Mouse (Mus musculus): ENCODE data around the gene Krt17. TPM values are rescaled to one million over a fixed set of nuclear protein-coding genes. Genes with fewer than 3 reads are reported as not detected.
A peak's percentile ranks its signal among the peaks of the same experiment; 100 is the strongest.
"Not testable (repeated sequence)": the region's sequence is repeated elsewhere in the genome, so short reads cannot be mapped to it uniquely, and the experiment has no call there.

The Krt17 gene
- 3.1 and 3.2 TPM in 2 replicates for polyA plus RNA-seq (2016; fragmentation: Nextera tagmentation; extraction: Ambion mirVana)

DNA sequence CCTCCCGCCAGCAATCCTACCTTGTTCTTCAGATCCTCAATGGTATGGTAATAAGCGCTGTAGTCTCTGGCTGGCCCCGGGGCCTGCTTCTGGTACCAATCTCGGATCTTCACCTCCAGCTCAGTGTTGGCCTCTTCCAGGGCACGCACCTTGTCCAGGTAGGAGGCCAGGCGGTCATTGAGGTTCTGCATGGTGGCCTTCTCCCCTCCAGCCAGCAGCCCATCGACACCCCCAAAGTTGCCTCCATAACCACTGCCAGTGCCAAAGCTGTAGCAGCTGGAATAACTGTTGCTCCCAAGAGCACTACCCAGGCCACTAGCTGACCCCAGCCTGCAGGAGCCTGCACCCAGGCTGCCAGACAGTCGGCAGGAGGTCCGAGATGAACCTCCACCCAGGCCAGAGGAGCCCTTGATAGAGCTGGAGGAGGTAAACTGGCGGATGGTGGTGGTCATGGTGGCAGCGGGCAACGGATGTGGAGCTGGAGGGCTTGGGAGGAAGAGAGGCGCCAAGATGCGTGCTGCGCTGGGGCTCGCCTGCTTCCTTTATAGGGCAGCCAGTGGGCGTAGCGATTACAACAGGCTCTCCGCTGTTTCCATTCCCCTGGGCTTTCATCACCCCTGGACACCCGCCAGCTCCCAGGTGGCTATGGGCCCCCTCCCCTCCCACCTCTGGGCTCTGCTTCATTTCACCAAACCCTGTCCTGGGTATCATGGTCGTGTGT is at the start of gene Krt17:
Gene Krt17, minus strand, starts transcription at position 516 of the 721 bp plus-strand sequence.
- no peak for ATAC-seq (ENCODE audit: low FRiP score)
- 86% methylated on average over 21 of the region's 21 CpGs for WGBS
- Histone ChIP-seq H3K4me1 (no peaks in the 10 kb centered on the region), H3K27me3 (no peaks in the 10 kb centered on the region), H3K4me2 (replicated peaks) (no peak within 1 kb of the TSS), H3K4me3 (no peak within 1 kb of the TSS), H3K9me3 (replicated peaks) (no peaks in the 10 kb centered on the region), H3K27ac (no peak within 1 kb of the TSS), H3K9ac (no peak within 1 kb of the TSS), H3K36me3 (no peaks in the 10 kb centered on the region)

DNA sequence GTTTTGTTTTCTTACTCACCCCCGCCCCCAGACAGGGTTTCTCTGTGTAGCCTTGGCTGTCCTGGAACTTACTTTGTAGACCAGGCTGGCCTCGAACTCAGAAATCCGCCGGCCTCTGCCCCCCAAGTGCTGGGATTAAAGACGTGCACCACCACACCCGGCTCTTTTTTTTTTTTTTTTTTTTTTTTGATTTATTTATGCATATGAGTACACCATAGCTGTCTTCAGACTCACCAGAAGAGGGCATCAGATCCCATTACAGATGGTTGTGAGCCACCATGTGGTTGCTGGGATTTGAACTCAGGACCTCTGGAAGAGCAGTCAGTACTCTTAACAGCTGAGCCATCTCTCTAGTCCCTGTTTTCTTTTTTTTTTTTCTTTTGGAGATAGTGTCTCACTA is 47.8 kb upstream of the Krt17 start:
- not testable (repeated sequence) for H3K36me3 ChIP-seq; H3K4me1 ChIP-seq; H3K4me3 ChIP-seq; H3K27me3 ChIP-seq; H3K9me3 ChIP-seq (replicated peaks); ATAC-seq (ENCODE audit: low FRiP score); H3K27ac ChIP-seq; H3K9ac ChIP-seq; H3K4me2 ChIP-seq (replicated peaks)
- 95% methylated on average over 5 of the region's 6 CpGs for WGBS

DNA sequence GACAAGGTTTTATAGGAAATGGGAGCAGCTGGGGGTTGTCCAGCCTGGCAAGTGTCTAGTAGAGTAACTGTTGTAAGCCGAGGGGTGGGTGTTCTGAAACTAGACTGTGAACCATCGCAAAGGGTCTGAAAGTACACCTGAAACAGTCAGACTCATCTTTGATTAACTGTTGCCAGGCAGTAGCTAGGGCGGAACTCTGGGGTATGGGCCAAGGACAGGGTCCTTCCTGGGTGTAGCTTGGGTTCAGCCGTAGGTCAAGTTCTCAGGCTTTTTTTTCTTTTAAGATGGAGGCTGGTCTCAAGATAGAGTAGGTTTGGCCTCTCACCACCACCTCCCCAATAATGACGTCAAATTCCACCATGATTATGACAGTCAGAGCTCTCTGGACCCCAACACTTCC is 47.1 kb upstream of the Krt17 start:
- H3K4me2 ChIP-seq (replicated peaks) = no peak overlapping the region
- ATAC-seq (ENCODE audit: low FRiP score) = no peak
- no peaks in the 10 kb centered on the region for H3K9me3 ChIP-seq (replicated peaks)
- H3K4me3 ChIP-seq = no peak overlapping the region
- WGBS = 92% methylated on average over 5 of the region's 5 CpGs
- no peak overlapping the region for H3K9ac ChIP-seq
- no peaks in the 10 kb centered on the region for H3K36me3 ChIP-seq
- H3K27ac ChIP-seq = no peak overlapping the region
- H3K27me3 ChIP-seq = no peaks in the 10 kb centered on the region
- H3K4me1 ChIP-seq = peaks cover 9% of the 10 kb centered on the region

DNA sequence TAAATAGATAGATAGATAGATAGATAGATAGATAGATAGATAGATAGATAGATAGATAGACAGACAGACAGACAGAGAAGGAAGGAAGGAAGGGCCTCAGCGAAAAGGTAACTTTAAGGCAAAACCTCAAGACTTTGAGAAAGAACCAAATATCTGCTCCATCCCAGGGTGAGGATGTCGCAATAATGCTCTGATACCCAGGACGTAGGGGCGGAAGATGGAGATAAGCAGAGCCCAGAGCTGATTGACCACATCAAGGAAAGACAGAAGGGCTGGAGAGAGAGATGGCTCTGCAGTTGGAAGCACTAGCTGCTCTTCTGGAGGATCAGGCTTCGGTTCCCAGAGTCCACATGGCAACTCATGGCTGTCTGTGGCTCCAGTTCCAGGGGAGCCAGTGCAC is 40.5 kb upstream of the Krt17 start:
- H3K36me3 ChIP-seq = no peaks in the 10 kb centered on the region
- no peak overlapping the region for H3K4me3 ChIP-seq
- H3K27me3 ChIP-seq = no peaks in the 10 kb centered on the region
- no peak overlapping the region for H3K27ac ChIP-seq
- 94% methylated on average over 5 of the region's 5 CpGs for WGBS
- peaks cover 4% of the 10 kb centered on the region; the same call in 1 of the 2 replicates for H3K4me1 ChIP-seq
- H3K9me3 ChIP-seq (replicated peaks) = no peaks in the 10 kb centered on the region
- no peak overlapping the region for H3K9ac ChIP-seq
- no peak for ATAC-seq (ENCODE audit: low FRiP score)
- H3K4me2 ChIP-seq (replicated peaks) = no peak overlapping the region

DNA sequence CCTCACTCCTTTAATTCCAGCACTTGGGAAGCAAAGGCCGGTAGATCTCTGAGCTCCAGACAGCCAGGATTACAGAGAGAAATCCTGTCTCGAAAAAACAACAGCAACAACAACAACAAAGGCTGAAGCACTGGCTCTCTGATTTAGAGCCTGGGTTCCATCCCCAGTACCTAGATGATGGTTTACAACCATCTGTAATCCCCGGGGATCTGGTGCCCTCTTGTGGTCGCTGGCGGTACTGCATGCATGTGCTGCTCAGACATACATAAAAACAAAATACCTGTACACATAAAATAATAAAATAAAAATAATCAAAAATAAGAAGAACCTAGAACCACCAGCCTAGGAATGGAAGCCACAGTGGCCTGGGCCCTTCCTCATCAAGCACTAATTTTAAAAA is 39.5 kb upstream of the Krt17 start:
- no peak overlapping the region for H3K9ac ChIP-seq
- 13% methylated on average over 5 of the region's 5 CpGs for WGBS
- no peak for ATAC-seq (ENCODE audit: low FRiP score)
- H3K4me3 ChIP-seq = no peak overlapping the region
- H3K4me2 ChIP-seq (replicated peaks) = no peak overlapping the region
- H3K27me3 ChIP-seq = no peaks in the 10 kb centered on the region
- peaks cover 4% of the 10 kb centered on the region; the same call in 1 of the 2 replicates for H3K4me1 ChIP-seq
- H3K36me3 ChIP-seq = no peaks in the 10 kb centered on the region
- no peak overlapping the region for H3K27ac ChIP-seq
- H3K9me3 ChIP-seq (replicated peaks) = no peaks in the 10 kb centered on the region

DNA sequence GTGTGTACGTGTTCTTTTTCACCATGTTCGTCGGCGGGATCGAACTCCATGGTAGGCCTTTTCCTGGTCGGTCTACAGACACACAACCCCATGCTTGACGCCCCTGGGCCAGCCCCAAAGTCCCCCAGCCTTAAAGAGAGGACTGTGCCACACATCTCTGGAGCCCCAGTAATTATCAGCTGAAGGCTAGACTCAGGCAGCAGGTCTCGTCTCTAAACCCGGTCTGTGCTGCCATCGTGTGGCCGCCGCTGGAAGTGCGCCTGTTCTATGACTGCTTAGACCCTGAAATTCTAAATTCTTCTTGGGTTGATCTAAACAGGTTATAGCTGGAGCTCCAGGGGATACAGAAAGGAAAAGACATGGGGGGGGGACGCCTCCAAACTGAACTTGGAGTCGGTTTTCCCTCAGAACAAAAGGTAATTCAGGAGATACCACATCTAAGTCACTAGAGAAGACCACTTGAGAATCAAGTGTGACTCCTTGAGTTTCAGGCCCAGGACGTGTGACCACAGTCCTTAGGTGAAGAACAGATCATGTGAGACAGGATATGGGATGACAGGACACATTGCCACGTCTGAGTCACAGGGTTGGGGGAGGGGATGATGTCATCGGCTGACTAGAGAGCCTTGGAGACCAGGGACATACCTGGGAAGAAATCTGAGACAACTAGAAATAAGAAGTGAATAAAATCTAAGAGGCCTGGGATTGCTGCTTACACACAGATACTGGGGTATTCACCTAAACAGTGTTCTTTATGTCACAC is 37.6 kb upstream of the Krt17 start:
- ATAC-seq (ENCODE audit: low FRiP score) = peak; percentile 53; the same call in 1 of the 2 replicates
- H3K4me1 ChIP-seq = peaks cover 4% of the 10 kb centered on the region; the same call in 1 of the 2 replicates
- H3K27me3 ChIP-seq = no peaks in the 10 kb centered on the region
- H3K4me3 ChIP-seq = peak overlapping the region; percentile 10; the same call in 1 of the 2 replicates
- no peak overlapping the region for H3K9ac ChIP-seq
- H3K36me3 ChIP-seq = no peaks in the 10 kb centered on the region
- H3K27ac ChIP-seq = no peak overlapping the region
- H3K4me2 ChIP-seq (replicated peaks) = peak overlapping the region; percentile 37
- no peaks in the 10 kb centered on the region for H3K9me3 ChIP-seq (replicated peaks)
- 23% methylated on average over 18 of the region's 18 CpGs for WGBS

DNA sequence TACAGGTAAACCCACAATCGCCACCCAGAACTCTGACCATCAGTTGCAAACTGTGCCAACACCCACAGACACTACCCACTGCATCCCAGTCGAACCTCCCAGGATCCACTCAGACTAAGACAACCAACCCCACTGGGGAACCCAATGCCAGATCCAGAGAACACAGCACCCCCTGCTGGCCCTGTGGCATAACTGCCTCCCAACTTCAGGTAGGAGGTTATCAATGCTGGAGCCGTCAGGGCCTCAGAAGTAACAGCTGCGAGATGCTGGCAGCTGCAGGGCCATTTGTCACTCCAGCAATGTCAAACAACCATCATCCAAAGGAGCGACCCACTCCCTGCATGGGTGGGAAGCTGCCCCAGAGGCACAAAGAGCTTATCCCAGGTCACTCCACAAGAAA is 37.0 kb upstream of the Krt17 start:
- H3K27me3 ChIP-seq = no peaks in the 10 kb centered on the region
- H3K36me3 ChIP-seq = no peaks in the 10 kb centered on the region
- ATAC-seq (ENCODE audit: low FRiP score) = no peak; the same call in 1 of the 2 replicates
- no peak overlapping the region for H3K27ac ChIP-seq
- WGBS = 36% methylated on average over 5 of the region's 5 CpGs
- H3K4me1 ChIP-seq = peaks cover 7% of the 10 kb centered on the region; the same call in 1 of the 2 replicates
- H3K9ac ChIP-seq = no peak overlapping the region
- H3K4me3 ChIP-seq = peak overlapping the region; percentile 10; the same call in 1 of the 2 replicates
- H3K4me2 ChIP-seq (replicated peaks) = peak overlapping the region; percentile 37
- no peaks in the 10 kb centered on the region for H3K9me3 ChIP-seq (replicated peaks)

DNA sequence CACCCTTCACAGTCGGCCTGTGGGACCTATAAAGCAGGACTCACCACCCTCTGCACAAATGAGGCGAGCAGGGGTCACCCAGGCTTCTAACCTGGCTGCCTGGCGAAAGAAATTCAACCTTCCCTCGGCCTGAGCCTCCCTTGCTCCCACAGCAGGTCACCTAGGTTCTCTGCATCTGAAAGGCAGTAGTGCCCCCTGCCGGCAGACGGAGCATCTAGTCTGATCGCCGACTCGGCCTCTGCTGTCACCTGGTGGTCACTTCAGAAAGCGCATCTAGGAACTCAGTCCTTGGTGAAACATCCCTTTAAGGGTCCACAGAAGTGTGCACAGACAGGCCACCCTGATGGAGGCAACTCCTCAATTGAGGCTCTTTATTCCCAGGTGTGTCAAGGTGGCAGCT is 34.5 kb upstream of the Krt17 start:
- H3K27ac ChIP-seq = no peak overlapping the region
- peak; percentile 30; the same call in 1 of the 2 replicates for ATAC-seq (ENCODE audit: low FRiP score)
- no peak overlapping the region; the same call in 1 of the 2 replicates for H3K9ac ChIP-seq
- no peaks in the 10 kb centered on the region for H3K36me3 ChIP-seq
- no peaks in the 10 kb centered on the region for H3K27me3 ChIP-seq
- H3K9me3 ChIP-seq (replicated peaks) = no peaks in the 10 kb centered on the region
- H3K4me1 ChIP-seq = peaks cover 7% of the 10 kb centered on the region; the same call in 1 of the 2 replicates
- H3K4me3 ChIP-seq = no peak overlapping the region
- 6% methylated on average over 10 of the region's 10 CpGs for WGBS
- peak overlapping the region; percentile 26; the same call in 1 of the 2 replicates for H3K4me2 ChIP-seq (replicated peaks)

DNA sequence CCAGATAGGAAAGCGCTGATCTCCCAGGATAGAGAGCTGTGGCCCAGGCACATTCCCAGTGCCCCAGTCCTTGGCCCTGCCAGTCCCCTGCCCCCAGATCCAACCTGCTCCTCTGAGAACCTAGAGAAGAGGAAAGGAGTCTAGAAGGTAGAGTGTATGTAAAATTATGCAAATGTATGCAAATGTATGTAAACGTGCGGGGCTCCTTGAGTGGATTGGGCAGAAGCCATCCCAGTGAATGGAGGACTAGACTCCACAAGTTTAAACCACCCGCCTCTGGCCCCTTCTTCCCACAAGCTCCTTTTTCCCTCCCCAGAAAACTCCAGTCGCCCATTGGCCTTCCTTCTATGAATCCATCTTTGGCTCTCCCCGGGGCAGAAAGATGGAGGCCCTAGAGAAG is 32.1 kb upstream of the Krt17 start:
- Histone ChIP-seq H3K9me3 (replicated peaks) (no peaks in the 10 kb centered on the region), H3K27ac (no peak overlapping the region), H3K4me1 (0 out of 2 replicates have a peak, but pooled peaks cover 3% of the 10 kb centered on the region), H3K4me3 (no peak overlapping the region), H3K27me3 (no peaks in the 10 kb centered on the region), H3K9ac (no peak overlapping the region), H3K36me3 (no peaks in the 10 kb centered on the region), H3K4me2 (replicated peaks) (no peak overlapping the region)
- WGBS = 47% methylated on average over 6 of the region's 6 CpGs
- ATAC-seq (ENCODE audit: low FRiP score) = 0 out of 2 replicates have a peak, but pooled peaks have one; percentile 38

DNA sequence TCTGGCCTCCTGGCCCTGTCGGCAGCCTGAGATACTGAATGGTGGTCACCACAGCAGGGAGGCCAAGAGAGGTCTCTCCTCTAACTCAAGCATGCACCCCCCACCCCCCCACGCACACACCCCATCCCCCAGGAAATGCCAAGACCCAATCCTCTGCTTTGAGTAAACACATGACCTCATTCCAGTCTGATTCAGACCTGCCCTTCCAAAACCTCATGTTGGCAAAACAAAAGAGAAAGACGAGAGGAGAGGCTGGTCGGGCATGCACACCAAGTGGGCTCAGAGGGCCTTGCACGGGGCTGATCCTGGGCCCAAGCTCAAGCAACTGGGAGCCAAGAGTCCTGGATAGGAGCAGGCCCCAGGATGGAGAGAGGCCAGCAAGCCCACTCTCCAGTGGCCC is 29.4 kb upstream of the Krt17 start:
- Histone ChIP-seq H3K9ac (no peak overlapping the region), H3K4me1 (peaks cover 9% of the 10 kb centered on the region), H3K4me2 (replicated peaks) (no peak overlapping the region), H3K27ac (no peak overlapping the region), H3K4me3 (no peak overlapping the region), H3K27me3 (0 out of 2 replicates have a peak, but pooled peaks cover 2% of the 10 kb centered on the region), H3K9me3 (replicated peaks) (no peaks in the 10 kb centered on the region), H3K36me3 (no peaks in the 10 kb centered on the region)
- no peak for ATAC-seq (ENCODE audit: low FRiP score)
- WGBS = 52% methylated on average over 5 of the region's 5 CpGs

DNA sequence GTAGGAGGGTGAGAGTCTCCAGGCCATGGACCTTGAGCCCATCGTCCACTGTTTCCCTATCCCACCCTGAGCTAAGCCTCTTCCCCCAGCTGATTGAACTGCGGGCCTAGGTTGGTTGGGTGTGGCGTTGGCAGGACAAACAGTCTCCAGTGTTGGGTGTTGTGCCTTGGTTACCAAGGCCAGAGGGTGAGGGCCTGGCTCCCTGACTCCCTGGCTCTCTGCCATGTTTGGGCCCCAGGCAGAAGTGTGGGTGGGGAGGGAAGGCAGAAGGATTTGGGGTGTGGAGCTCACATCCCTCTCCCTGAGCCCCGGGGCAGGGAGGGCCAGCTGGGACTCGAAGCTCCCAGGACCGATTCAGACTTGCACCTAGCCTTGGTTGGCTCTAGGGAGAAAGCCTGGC is 28.1 kb upstream of the Krt17 start:
- Histone ChIP-seq H3K9ac (no peak overlapping the region), H3K4me1 (peaks cover 9% of the 10 kb centered on the region), H3K4me2 (replicated peaks) (no peak overlapping the region), H3K27me3 (0 out of 2 replicates have a peak, but pooled peaks cover 2% of the 10 kb centered on the region), H3K36me3 (no peaks in the 10 kb centered on the region), H3K27ac (no peak overlapping the region), H3K9me3 (replicated peaks) (no peaks in the 10 kb centered on the region), H3K4me3 (no peak overlapping the region)
- no peak for ATAC-seq (ENCODE audit: low FRiP score)
- 86% methylated on average over 6 of the region's 6 CpGs for WGBS

DNA sequence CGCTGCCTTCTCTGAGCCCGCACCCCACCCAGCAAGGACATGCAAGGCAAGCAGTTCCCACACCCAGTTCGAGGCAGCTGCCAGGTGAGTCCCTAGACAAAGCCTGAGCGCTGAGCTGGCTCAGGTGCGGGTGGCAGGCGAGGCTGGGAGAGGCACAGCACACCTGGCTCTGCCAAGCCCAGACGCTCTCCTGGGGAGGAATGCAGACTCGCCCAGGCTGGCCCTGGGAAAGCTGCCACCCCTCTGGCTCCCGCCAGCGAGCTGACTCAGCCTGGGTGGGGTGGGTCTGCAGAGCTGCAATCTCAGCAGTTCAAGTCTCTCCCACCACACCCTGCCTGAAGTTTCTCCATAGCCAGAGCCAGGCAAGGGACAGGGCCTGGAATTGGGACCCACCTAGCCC is 26.2 kb upstream of the Krt17 start:
- Histone ChIP-seq H3K27me3 (0 out of 2 replicates have a peak, but pooled peaks cover 2% of the 10 kb centered on the region), H3K9ac (no peak overlapping the region), H3K4me1 (peaks cover 7% of the 10 kb centered on the region), H3K4me3 (no peak overlapping the region), H3K9me3 (replicated peaks) (no peaks in the 10 kb centered on the region), H3K36me3 (no peaks in the 10 kb centered on the region), H3K4me2 (replicated peaks) (no peak overlapping the region), H3K27ac (no peak overlapping the region)
- WGBS = 37% methylated on average over 10 of the region's 10 CpGs
- ATAC-seq (ENCODE audit: low FRiP score) = no peak
